Mouse (Mus musculus) C2C12 (cell line): ENCODE data around the gene Epsti1.

ENCODE experiments used
- CEBPB ChIP-seq: IDR thresholded peaks from one replicate; pipeline ENCODE4 v1.6.1; 2011; ENCODE audit warnings: low read depth, mild to moderate bottlenecking, control low read depth, moderate library complexity
- CTCF ChIP-seq: IDR thresholded peaks from one replicate; pipeline ENCODE4 v1.5.1; 2011; ENCODE audit not compliant: control insufficient read depth, insufficient read depth, insufficient read length
- MAX ChIP-seq: IDR thresholded peaks from one replicate; pipeline ENCODE4 v1.6.1; 2011; ENCODE audit warnings: mild to moderate bottlenecking, control low read depth
- USF1 ChIP-seq: IDR thresholded peaks from one replicate; pipeline ENCODE4 v1.6.1; 2011; ENCODE audit warnings: low read depth, mild to moderate bottlenecking, control low read depth, moderate library complexity

- no peak for TF ChIP-seq CTCF
- no peak for TF ChIP-seq MAX
- TF ChIP-seq CEBPB: no peak
- TF ChIP-seq USF1: no peak
Observed at GRCm38 (mm10) chr14:77915776-77916175, 11.7 kb downstream of the Epsti1 start.
